7 mouse cellular contexts compared by ENCODE assay signal in the genomic region with DNA sequence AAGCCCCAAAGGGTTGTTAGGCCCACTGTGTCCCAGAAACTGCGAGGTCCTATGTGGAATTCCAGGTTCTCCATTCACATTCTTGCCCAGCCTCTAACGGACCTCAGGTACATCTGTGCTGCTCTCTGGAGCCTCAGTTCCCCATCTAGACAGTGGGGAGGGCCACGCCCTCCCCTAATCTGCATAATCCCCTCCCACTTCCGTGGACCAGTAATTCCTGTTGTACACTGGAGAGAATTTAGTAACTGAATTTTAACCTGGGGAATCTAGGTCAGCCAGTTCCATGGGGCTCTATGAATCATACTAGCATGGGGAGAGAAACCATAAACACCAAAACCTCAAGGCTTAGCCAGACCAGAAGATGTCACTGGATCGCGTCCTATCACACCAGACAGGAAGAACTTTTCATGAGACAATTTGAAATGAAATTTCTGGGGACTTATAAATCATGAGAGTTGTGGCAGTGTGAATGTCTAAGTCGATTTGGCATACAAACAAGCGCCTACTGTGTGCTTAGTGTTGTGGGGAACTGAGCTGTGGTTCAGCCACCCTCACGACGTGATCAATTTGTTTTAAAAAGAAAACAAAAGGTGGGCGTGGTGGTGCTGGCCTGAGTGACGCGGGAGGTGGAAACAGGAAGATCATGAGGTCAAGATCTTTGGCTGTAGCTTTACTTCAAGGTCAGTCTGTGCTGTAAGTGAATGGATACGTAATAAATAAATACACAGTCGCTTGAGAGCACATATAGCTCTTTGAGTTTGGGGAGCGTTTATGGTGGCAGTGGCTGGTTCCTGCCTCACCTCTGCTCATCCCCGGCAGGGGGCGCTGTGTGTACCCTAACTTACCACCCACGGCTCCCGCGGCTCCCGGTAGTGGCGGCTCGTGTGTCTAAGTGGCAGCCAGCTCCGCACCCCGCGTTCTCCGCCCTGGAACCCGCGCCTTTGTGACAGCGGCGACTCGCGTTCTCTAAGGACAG. TPM values are rescaled to one million over a fixed set of nuclear protein-coding genes. Genes with fewer than 3 reads are reported as not detected.
DNase-seq lines count a peak whose midpoint lies in the region; ATAC-seq and TF ChIP-seq lines count a peak whose summit lies in the region.

No protein-coding gene starts in this region.

- peak overlapping the region; percentile 24 for H3K4me3 ChIP-seq in embryonic facial prominence, embryonic 11.5 days (ENCODE audit: low read depth, low read length)
- H3K4me3 ChIP-seq in limb, embryonic 11.5 days (ENCODE audit: low read depth, low read length): peak overlapping the region; percentile 30
- H3K4me3 ChIP-seq in midbrain, embryonic 13.5 days (replicated peaks): peak overlapping the region; percentile 37
- peak overlapping the region; percentile 61 for H3K4me3 ChIP-seq in small intestine, adult 2 months (ENCODE audit: low read depth, low read length)

- WGBS in embryonic facial prominence, embryonic 11.5 days: 11% methylated on average over 34 of the region's 34 CpGs
- 11% methylated on average over 34 of the region's 34 CpGs for WGBS in limb, embryonic 11.5 days
- WGBS in midbrain, embryonic 13.5 days: 11% methylated on average over 34 of the region's 34 CpGs
- 6% methylated on average over 34 of the region's 34 CpGs for WGBS in small intestine, adult 2 months

- TF ChIP-seq CTCF in small intestine, adult 2 months (IDR thresholded peaks at IDR 0.05; ENCODE audit: extremely low read depth, insufficient read length, insufficient replicate concordance, low read depth, low read length): peak; percentile 94

- DNase-seq in adrenal gland, postnatal 10 days: peak; percentile 93
- DNase-seq in embryonic facial prominence, embryonic 11.5 days (ENCODE audit: low spot score): peak; percentile 86
- DNase-seq in kidney, adult 11 months: peak; percentile 67
- DNase-seq in limb, embryonic 11.5 days (ENCODE audit: low spot score): peak; percentile 92

- H3K4me2 ChIP-seq in embryonic facial prominence, embryonic 11.5 days (ENCODE audit: low read depth, low read length): peak overlapping the region; percentile 60
- H3K4me2 ChIP-seq in limb, embryonic 11.5 days (ENCODE audit: low read depth, severe bottlenecking): peak overlapping the region; percentile 71
- H3K4me2 ChIP-seq in midbrain, embryonic 13.5 days (replicated peaks): peak overlapping the region; percentile 62

- H3K27ac ChIP-seq in embryonic facial prominence, embryonic 11.5 days (replicated peaks; ENCODE audit: low read depth, low read length): no peak overlapping the region
- H3K27ac ChIP-seq in limb, embryonic 11.5 days (replicated peaks; ENCODE audit: low read depth, low read length): no peak overlapping the region
- no peak overlapping the region for H3K27ac ChIP-seq in midbrain, embryonic 13.5 days
- peak overlapping the region; percentile 45 for H3K27ac ChIP-seq in small intestine, adult 2 months (ENCODE audit: insufficient read depth, low read depth, low read length)

- H3K4me1 ChIP-seq in embryonic facial prominence, embryonic 11.5 days (ENCODE audit: control insufficient read depth, insufficient read depth, low read length): no peaks in the 10 kb centered on the region
- 0 out of 2 replicates have a peak, but pooled peaks cover 5% of the 10 kb centered on the region for H3K4me1 ChIP-seq in limb, embryonic 11.5 days (ENCODE audit: control insufficient read depth, insufficient read depth, low read length)
- H3K4me1 ChIP-seq in midbrain, embryonic 13.5 days (replicated peaks): peaks cover 10% of the 10 kb centered on the region
- peaks cover 17% of the 10 kb centered on the region for H3K4me1 ChIP-seq in small intestine, adult 2 months (ENCODE audit: control insufficient read depth, insufficient read depth, insufficient read length, low read length)

- no peak for ATAC-seq in embryonic facial prominence, embryonic 11.5 days (replicated peaks; ENCODE audit: insufficient number of reproducible peaks, low FRiP score, low TSS enrichment, low read depth)
- ATAC-seq in granulocyte monocyte progenitor cell, adult 5-6 weeks (replicated peaks; ENCODE audit: poor library complexity, severe bottlenecking): peak; percentile 61
- ATAC-seq in limb, embryonic 11.5 days (ENCODE audit: insufficient number of reproducible peaks, low FRiP score, low TSS enrichment, low read depth): no peak
- peak; percentile 57 for ATAC-seq in midbrain, embryonic 13.5 days

- TF ChIP-seq POLR2A in small intestine, adult 2 months (IDR thresholded peaks at IDR 0.05; ENCODE audit: low read depth, low read length): peak; percentile 67; the same call in 1 of the 2 replicates

- H3K9ac ChIP-seq in embryonic facial prominence, embryonic 11.5 days (replicated peaks; ENCODE audit: low read length): peak overlapping the region; percentile 30
- no peak overlapping the region; the same call in 1 of the 2 replicates for H3K9ac ChIP-seq in limb, embryonic 11.5 days (ENCODE audit: low read length)
- H3K9ac ChIP-seq in midbrain, embryonic 13.5 days (replicated peaks): no peak overlapping the region

- no peaks in the 10 kb centered on the region for H3K36me3 ChIP-seq in embryonic facial prominence, embryonic 11.5 days (replicated peaks; ENCODE audit: control insufficient read depth, insufficient read depth, low read depth, low read length)
- no peaks in the 10 kb centered on the region for H3K36me3 ChIP-seq in limb, embryonic 11.5 days (ENCODE audit: control insufficient read depth, insufficient read depth, low read length)
- H3K36me3 ChIP-seq in midbrain, embryonic 13.5 days: no peaks in the 10 kb centered on the region
- no peaks in the 10 kb centered on the region for H3K36me3 ChIP-seq in small intestine, adult 2 months (ENCODE audit: control insufficient read depth, insufficient read depth, low read length)

- no peaks in the 10 kb centered on the region for H3K9me3 ChIP-seq in embryonic facial prominence, embryonic 11.5 days (replicated peaks; ENCODE audit: control insufficient read depth, low read length)
- H3K9me3 ChIP-seq in limb, embryonic 11.5 days (ENCODE audit: control insufficient read depth, low read length): no peaks in the 10 kb centered on the region
- H3K9me3 ChIP-seq in midbrain, embryonic 13.5 days: no peaks in the 10 kb centered on the region

- no peaks in the 10 kb centered on the region for H3K27me3 ChIP-seq in embryonic facial prominence, embryonic 11.5 days (ENCODE audit: control insufficient read depth, insufficient read depth, low read length)
- H3K27me3 ChIP-seq in limb, embryonic 11.5 days (ENCODE audit: control insufficient read depth, insufficient read depth, low read length): 0 out of 2 replicates have a peak, but pooled peaks cover 4% of the 10 kb centered on the region
- H3K27me3 ChIP-seq in midbrain, embryonic 13.5 days: peaks cover 13% of the 10 kb centered on the region
- no peaks in the 10 kb centered on the region for H3K27me3 ChIP-seq in small intestine, adult 2 months (ENCODE audit: control insufficient read depth, insufficient read depth, low read length)

RNA-seq across cellular contexts. Expression of a gene that starts 9.3 kb away (rescaled TPM):
- total RNA-seq in adrenal gland, postnatal 10 days (2021): not detected
- polyA plus RNA-seq in embryonic facial prominence, embryonic 11.5 days (2014; fragmentation: Nextera tagmentation; extraction: Ambion mirVana): not detected in 2 replicates
- 1.1 and 2.0 TPM in 2 replicates for total RNA-seq in granulocyte monocyte progenitor cell, adult 5-6 weeks (2014; fragmentation: Nextera tagmentation)
- 0.60 TPM in 1 of 2 replicates, not detected in the other for total RNA-seq in granulocyte monocyte progenitor cell, adult 5-6 weeks (2017)
- polyA plus RNA-seq in limb, embryonic 11.5 days (2014; fragmentation: Nextera tagmentation; extraction: Ambion mirVana): 0.04 TPM in 1 of 2 replicates, not detected in the other
- polyA plus RNA-seq in midbrain, embryonic 13.5 days (2015; fragmentation: Nextera tagmentation; extraction: Ambion mirVana): not detected in 2 replicates
- 0.10 TPM in 1 of 2 replicates, not detected in the other for polyA plus RNA-seq in small intestine, adult 2 months (2012; rRNA removed)

RNA-seq across cellular contexts. Expression of a gene that starts 26.7 kb away (rescaled TPM):
- 100 to 1,000 TPM; 149 to 173 TPM for total RNA-seq in adrenal gland, postnatal 10 days (2021)
- 307 and 311 TPM in 2 replicates for polyA plus RNA-seq in embryonic facial prominence, embryonic 11.5 days (2014; fragmentation: Nextera tagmentation; extraction: Ambion mirVana)
- total RNA-seq in granulocyte monocyte progenitor cell, adult 5-6 weeks (2014; fragmentation: Nextera tagmentation): 284 and 366 TPM in 2 replicates
- 247 and 254 TPM in 2 replicates for total RNA-seq in granulocyte monocyte progenitor cell, adult 5-6 weeks (2017)
- polyA plus RNA-seq in limb, embryonic 11.5 days (2014; fragmentation: Nextera tagmentation; extraction: Ambion mirVana): 314 and 346 TPM in 2 replicates
- polyA plus RNA-seq in midbrain, embryonic 13.5 days (2015; fragmentation: Nextera tagmentation; extraction: Ambion mirVana): 235 and 262 TPM in 2 replicates
- polyA plus RNA-seq in small intestine, adult 2 months (2012; rRNA removed): 31.4 and 58.9 TPM in 2 replicates

RNA-seq across cellular contexts. Expression of a gene that starts 30.6 kb away (rescaled TPM):
- 100 to 1,000 TPM in 1 of 2 experiments, 10 to 100 TPM in 1; 25.5 to 182 TPM for total RNA-seq in adrenal gland, postnatal 10 days (2021)
- 14.5 and 37.6 TPM in 2 replicates for polyA plus RNA-seq in embryonic facial prominence, embryonic 11.5 days (2014; fragmentation: Nextera tagmentation; extraction: Ambion mirVana)
- total RNA-seq in granulocyte monocyte progenitor cell, adult 5-6 weeks (2014; fragmentation: Nextera tagmentation): not detected in 2 replicates
- total RNA-seq in granulocyte monocyte progenitor cell, adult 5-6 weeks (2017): not detected in 2 replicates
- 3.4 TPM in 1 of 2 replicates, not detected in the other for polyA plus RNA-seq in limb, embryonic 11.5 days (2014; fragmentation: Nextera tagmentation; extraction: Ambion mirVana)
- 0.93 and 1.6 TPM in 2 replicates for polyA plus RNA-seq in midbrain, embryonic 13.5 days (2015; fragmentation: Nextera tagmentation; extraction: Ambion mirVana)
- not detected in 2 replicates for polyA plus RNA-seq in small intestine, adult 2 months (2012; rRNA removed)

Comparison
In these comparisons a context has a peak if more than half of its experiments do, and no peak if none do; other contexts are left out.
1. ATAC-seq: peak in granulocyte monocyte progenitor cell, adult 5-6 weeks (single experiment) and midbrain, embryonic 13.5 days (single experiment); none in embryonic facial prominence, embryonic 11.5 days (single experiment) and limb, embryonic 11.5 days (single experiment).
2. Peak in every context shown above with its lines, with median percentiles within 50 percentile points of each other: DNase-seq, H3K4me2 ChIP-seq and H3K4me3 ChIP-seq.